Mouse (Mus musculus): ENCODE results near the gene Dusp1. TPM values are rescaled to one million over a fixed set of nuclear protein-coding genes. Genes with fewer than 3 reads are reported as not detected.
A peak's percentile ranks its signal among the peaks of the same experiment; 100 is the strongest.

Dusp1 gene
- polyA plus RNA-seq, 1 experiment from 2014 or later, result 19.8 TPM

GRCm38 (mm10) chr17:26507966-26508344, 54.0 kb downstream of the Dusp1 start:
- Histone ChIP-seq H3K9ac (ENCODE audit: low read depth, low read length) (peak overlapping the region; percentile 87), H3K36me3 (ENCODE audit: control insufficient read depth, insufficient read depth, low read length) (peaks cover 9% of the 10 kb centered on the region), H3K9me3 (ENCODE audit: control insufficient read depth, low read length) (no peaks in the 10 kb centered on the region), H3K27ac (ENCODE audit: low read depth, low read length) (peak overlapping the region; percentile 96), H3K4me2 (replicated peaks; ENCODE audit: low read depth, low read length) (peak overlapping the region; percentile 83), H3K4me3 (ENCODE audit: low read length) (peak overlapping the region; percentile 64), H3K4me1 (ENCODE audit: control insufficient read depth, insufficient read depth, low read length) (peaks cover 32% of the 10 kb centered on the region), H3K27me3 (ENCODE audit: control insufficient read depth, insufficient read depth, low read length) (no peaks in the 10 kb centered on the region)
- peak; percentile 74 for ATAC-seq (ENCODE audit: low FRiP score, low TSS enrichment)
- WGBS, result under 1% methylated on average over 46 of the region's 46 CpGs

DNA sequence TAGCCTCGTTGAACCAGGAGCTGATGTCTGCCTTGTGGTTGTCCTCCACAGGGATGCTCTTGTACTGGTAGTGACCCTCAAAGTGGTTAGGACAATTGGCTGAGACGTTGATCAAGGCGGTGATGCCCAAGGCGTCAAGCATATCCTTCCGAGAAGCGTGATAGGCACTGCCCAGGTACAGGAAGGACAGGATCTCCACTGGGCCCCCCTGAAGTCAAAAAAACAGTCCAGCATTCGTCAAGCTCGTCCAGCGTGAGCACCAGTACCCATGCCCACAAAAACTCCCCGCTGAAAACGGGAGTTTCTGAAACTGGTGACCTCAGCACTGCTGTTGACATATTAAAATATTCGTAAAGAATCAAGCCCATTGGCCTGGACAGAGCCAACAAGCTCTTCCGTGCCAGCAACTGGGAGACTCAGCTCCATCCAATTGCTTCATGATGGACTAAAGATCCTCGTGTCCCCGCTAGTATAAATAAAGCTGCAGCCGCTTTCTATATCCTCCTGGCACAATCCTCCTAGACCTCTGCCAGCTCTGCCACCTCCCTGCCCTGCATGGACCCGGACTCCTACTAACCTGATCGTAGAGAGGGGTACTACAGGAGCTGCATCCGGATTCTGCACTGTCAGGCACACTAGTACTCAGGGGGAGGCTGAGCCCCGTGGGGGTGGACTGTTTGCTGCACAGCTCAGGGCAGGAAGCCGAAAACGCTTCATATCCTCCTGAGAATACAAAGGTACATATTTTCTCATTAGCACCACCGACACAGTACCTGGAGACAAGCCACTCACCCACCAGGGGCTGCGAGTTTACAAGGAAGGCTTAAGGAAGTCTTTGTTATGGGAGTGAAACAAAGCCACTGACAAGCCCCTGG, 54.7 kb downstream of the Dusp1 start:
- WGBS, result 20% methylated on average over 24 of the region's 24 CpGs
- H3K9me3 ChIP-seq (ENCODE audit: control insufficient read depth, low read length), result no peaks in the 10 kb centered on the region
- H3K4me2 ChIP-seq (replicated peaks; ENCODE audit: low read depth, low read length), result peak overlapping the region; percentile 83
- no peak for ATAC-seq (ENCODE audit: low FRiP score, low TSS enrichment)
- H3K27me3 ChIP-seq (ENCODE audit: control insufficient read depth, insufficient read depth, low read length), result no peaks in the 10 kb centered on the region
- peaks cover 9% of the 10 kb centered on the region for H3K36me3 ChIP-seq (ENCODE audit: control insufficient read depth, insufficient read depth, low read length)
- peak overlapping the region; percentile 87 for H3K9ac ChIP-seq (ENCODE audit: low read depth, low read length)
- H3K4me1 ChIP-seq (ENCODE audit: control insufficient read depth, insufficient read depth, low read length), result peaks cover 36% of the 10 kb centered on the region
- H3K4me3 ChIP-seq (ENCODE audit: low read length), result peak overlapping the region; percentile 64
- H3K27ac ChIP-seq (ENCODE audit: low read depth, low read length), result peak overlapping the region; percentile 96

DNA sequence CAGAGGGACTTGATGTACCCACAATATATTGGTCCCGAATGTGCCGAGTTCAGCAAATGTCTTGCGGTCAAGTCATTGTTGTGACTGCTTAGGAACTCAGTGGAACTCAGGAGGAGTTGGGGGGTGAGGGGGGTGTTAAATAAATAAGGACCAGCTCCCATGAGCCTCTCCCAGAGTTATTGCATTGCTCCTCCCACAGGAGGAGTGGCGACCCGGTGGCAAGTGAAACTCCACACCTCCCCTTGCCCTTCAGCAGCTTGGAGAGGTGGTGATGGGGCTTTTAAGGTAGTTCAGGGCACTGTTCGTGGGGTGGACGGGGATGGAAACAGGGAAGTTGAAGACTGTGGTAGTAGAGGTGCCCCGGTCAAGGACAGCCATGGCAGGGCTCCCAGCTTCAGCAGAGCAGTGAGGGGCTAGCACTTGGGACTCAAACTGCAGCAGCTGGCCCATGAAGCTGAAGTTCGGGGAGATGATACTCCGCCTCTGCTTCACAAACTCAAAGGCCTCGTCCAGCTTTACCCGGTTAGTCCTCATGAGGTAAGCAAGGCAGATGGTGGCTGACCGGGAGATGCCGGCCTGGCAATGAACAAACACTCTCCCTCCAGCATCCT, 55.8 kb downstream of the Dusp1 start:
- H3K9me3 ChIP-seq (ENCODE audit: control insufficient read depth, low read length), result no peaks in the 10 kb centered on the region
- ATAC-seq (ENCODE audit: low FRiP score, low TSS enrichment), result no peak
- H3K4me3 ChIP-seq (ENCODE audit: low read length), result peak overlapping the region; percentile 64
- 63% methylated on average over 14 of the region's 14 CpGs for WGBS
- H3K4me2 ChIP-seq (replicated peaks; ENCODE audit: low read depth, low read length), result peak overlapping the region; percentile 83
- H3K27ac ChIP-seq (ENCODE audit: low read depth, low read length), result no peak overlapping the region
- H3K36me3 ChIP-seq (ENCODE audit: control insufficient read depth, insufficient read depth, low read length), result peaks cover 9% of the 10 kb centered on the region
- no peaks in the 10 kb centered on the region for H3K27me3 ChIP-seq (ENCODE audit: control insufficient read depth, insufficient read depth, low read length)
- peaks cover 36% of the 10 kb centered on the region for H3K4me1 ChIP-seq (ENCODE audit: control insufficient read depth, insufficient read depth, low read length)
- peak overlapping the region; percentile 87; the same call in 1 of the 2 replicates for H3K9ac ChIP-seq (ENCODE audit: low read depth, low read length)

- Histone ChIP-seq H3K36me3 (ENCODE audit: control insufficient read depth, insufficient read depth, low read length) (peaks cover 9% of the 10 kb centered on the region), H3K4me2 (replicated peaks; ENCODE audit: low read depth, low read length) (peak overlapping the region; percentile 17; the same call in 1 of the 2 replicates), H3K4me3 (ENCODE audit: low read length) (no peak overlapping the region), H3K9me3 (ENCODE audit: control insufficient read depth, low read length) (no peaks in the 10 kb centered on the region), H3K9ac (ENCODE audit: low read depth, low read length) (no peak overlapping the region), H3K27ac (ENCODE audit: low read depth, low read length) (no peak overlapping the region; the same call in 1 of the 2 replicates), H3K4me1 (ENCODE audit: control insufficient read depth, insufficient read depth, low read length) (peaks cover 36% of the 10 kb centered on the region), H3K27me3 (ENCODE audit: control insufficient read depth, insufficient read depth, low read length) (no peaks in the 10 kb centered on the region)
- ATAC-seq (ENCODE audit: low FRiP score, low TSS enrichment), result no peak
- WGBS, result 72% methylated on average over 3 of the region's 3 CpGs
Observed at GRCm38 (mm10) chr17:26505181-26505581, 56.7 kb downstream of the Dusp1 start.

DNA sequence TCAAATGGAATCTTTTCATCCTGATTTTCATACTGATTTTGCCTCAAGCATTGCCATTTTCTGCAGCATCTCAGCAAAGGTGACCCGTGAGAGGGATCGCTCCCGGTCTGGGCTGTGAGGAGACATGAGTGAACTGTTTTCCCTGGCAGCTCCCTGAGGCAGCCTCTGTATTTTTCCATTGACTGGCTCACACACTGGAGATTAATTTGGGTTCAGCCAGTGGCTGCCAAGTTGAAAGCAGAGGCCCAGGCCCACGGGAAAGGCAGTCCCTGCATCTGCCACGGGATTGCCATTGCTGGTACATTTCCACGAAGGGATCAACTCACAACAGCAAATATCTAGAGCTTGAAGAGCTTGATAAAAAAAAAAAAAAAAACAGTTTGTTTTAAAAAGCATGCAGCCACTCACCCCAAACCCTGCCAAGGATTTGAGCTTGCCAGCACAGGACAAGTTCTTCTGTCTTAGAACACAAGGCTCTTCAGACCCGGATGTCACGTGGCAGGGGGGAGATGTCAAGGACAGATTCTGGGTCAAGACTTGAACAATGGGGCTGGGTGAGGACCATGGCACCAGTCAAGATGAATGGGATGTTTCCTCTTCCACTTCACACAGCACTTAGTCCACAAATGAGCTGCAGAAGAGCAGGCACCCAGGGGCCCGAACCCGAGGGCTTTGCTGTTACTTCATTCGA, 57.8 kb downstream of the Dusp1 start:
- Histone ChIP-seq H3K36me3 (ENCODE audit: control insufficient read depth, insufficient read depth, low read length) (peaks cover 9% of the 10 kb centered on the region), H3K4me3 (ENCODE audit: low read length) (no peak overlapping the region), H3K9ac (ENCODE audit: low read depth, low read length) (peak overlapping the region; percentile 51; the same call in 1 of the 2 replicates), H3K27ac (ENCODE audit: low read depth, low read length) (peak overlapping the region; percentile 83), H3K27me3 (ENCODE audit: control insufficient read depth, insufficient read depth, low read length) (no peaks in the 10 kb centered on the region), H3K4me1 (ENCODE audit: control insufficient read depth, insufficient read depth, low read length) (peaks cover 32% of the 10 kb centered on the region), H3K4me2 (replicated peaks; ENCODE audit: low read depth, low read length) (peak overlapping the region; percentile 50; the same call in 1 of the 2 replicates), H3K9me3 (ENCODE audit: control insufficient read depth, low read length) (no peaks in the 10 kb centered on the region)
- ATAC-seq (ENCODE audit: low FRiP score, low TSS enrichment), result no peak
- 44% methylated on average over 11 of the region's 11 CpGs for WGBS

- peaks cover 32% of the 10 kb centered on the region for H3K4me1 ChIP-seq (ENCODE audit: control insufficient read depth, insufficient read depth, low read length)
- peak overlapping the region; percentile 51; the same call in 1 of the 2 replicates for H3K9ac ChIP-seq (ENCODE audit: low read depth, low read length)
- peak overlapping the region; percentile 31 for H3K4me3 ChIP-seq (ENCODE audit: low read length)
- H3K4me2 ChIP-seq (replicated peaks; ENCODE audit: low read depth, low read length), result peak overlapping the region; percentile 50
- H3K27me3 ChIP-seq (ENCODE audit: control insufficient read depth, insufficient read depth, low read length), result no peaks in the 10 kb centered on the region
- no peaks in the 10 kb centered on the region for H3K9me3 ChIP-seq (ENCODE audit: control insufficient read depth, low read length)
- H3K27ac ChIP-seq (ENCODE audit: low read depth, low read length), result peak overlapping the region; percentile 83
- 4% methylated on average over 20 of the region's 20 CpGs for WGBS
- H3K36me3 ChIP-seq (ENCODE audit: control insufficient read depth, insufficient read depth, low read length), result peaks cover 9% of the 10 kb centered on the region
- ATAC-seq (ENCODE audit: low FRiP score, low TSS enrichment), result peak; percentile 74
Observed at GRCm38 (mm10) chr17:26502808-26503671, 58.9 kb downstream of the Dusp1 start.

DNA sequence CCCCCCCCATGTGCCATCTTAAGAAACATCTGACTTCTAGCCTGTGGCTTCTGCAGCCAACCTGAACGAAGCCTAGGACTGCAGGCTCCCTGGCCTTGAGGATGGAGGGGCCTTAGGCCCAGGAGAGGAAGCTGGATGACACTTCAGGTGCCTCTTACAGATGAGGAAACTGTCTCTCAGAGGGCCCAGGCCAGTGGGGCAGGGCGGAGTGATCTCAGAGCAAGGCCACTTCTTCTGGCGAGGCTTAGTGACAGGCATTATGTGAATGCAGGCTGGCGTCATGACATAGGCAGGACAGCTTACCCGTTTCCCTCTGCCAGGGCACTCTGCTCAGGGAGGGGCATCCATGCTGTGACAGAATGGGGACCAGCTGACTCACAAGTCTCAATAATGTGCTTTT, 60.1 kb downstream of the Dusp1 start:
- H3K27ac ChIP-seq (ENCODE audit: low read depth, low read length), result no peak overlapping the region
- H3K4me3 ChIP-seq (ENCODE audit: low read length), result no peak overlapping the region
- 93% methylated on average over 5 of the region's 5 CpGs for WGBS
- H3K36me3 ChIP-seq (ENCODE audit: control insufficient read depth, insufficient read depth, low read length), result peaks cover 9% of the 10 kb centered on the region
- H3K4me2 ChIP-seq (replicated peaks; ENCODE audit: low read depth, low read length), result no peak overlapping the region
- H3K9ac ChIP-seq (ENCODE audit: low read depth, low read length), result no peak overlapping the region
- peaks cover 29% of the 10 kb centered on the region for H3K4me1 ChIP-seq (ENCODE audit: control insufficient read depth, insufficient read depth, low read length)
- ATAC-seq (ENCODE audit: low FRiP score, low TSS enrichment), result no peak
- H3K9me3 ChIP-seq (ENCODE audit: control insufficient read depth, low read length), result no peaks in the 10 kb centered on the region
- H3K27me3 ChIP-seq (ENCODE audit: control insufficient read depth, insufficient read depth, low read length), result no peaks in the 10 kb centered on the region

DNA sequence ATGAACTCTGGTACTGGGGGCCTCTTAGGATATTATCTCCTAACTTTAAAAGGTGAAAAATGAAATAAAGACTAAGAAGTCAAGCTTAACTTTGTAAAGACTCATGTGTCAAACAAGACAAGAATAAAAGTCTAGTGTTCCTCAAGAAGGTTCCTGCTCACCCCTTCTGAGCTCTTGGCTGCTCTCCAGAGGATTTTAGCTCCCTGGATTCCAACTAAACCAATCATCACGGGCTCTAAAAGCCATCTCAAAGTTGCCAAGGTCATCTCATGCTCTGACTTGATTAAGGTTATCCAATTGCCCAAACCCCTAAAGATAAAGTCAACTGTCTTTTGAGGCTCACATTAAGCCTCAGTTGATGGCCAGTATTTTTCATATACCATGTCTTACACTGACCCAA, 63.3 kb downstream of the Dusp1 start:
- H3K4me1 ChIP-seq (ENCODE audit: control insufficient read depth, insufficient read depth, low read length), result peaks cover 10% of the 10 kb centered on the region
- WGBS, result 47% methylated on average over 1 of the region's 1 CpGs
- no peak for ATAC-seq (ENCODE audit: low FRiP score, low TSS enrichment)
- H3K27me3 ChIP-seq (ENCODE audit: control insufficient read depth, insufficient read depth, low read length), result no peaks in the 10 kb centered on the region
- no peak overlapping the region for H3K9ac ChIP-seq (ENCODE audit: low read depth, low read length)
- H3K36me3 ChIP-seq (ENCODE audit: control insufficient read depth, insufficient read depth, low read length), result no peaks in the 10 kb centered on the region
- H3K27ac ChIP-seq (ENCODE audit: low read depth, low read length), result no peak overlapping the region
- no peaks in the 10 kb centered on the region for H3K9me3 ChIP-seq (ENCODE audit: control insufficient read depth, low read length)
- no peak overlapping the region for H3K4me3 ChIP-seq (ENCODE audit: low read length)
- H3K4me2 ChIP-seq (replicated peaks; ENCODE audit: low read depth, low read length), result no peak overlapping the region
